Mouse (Mus musculus): ENCODE measurements at regions not wholly inside any gene's neighbourhood (a gene's known extent, or its start where the extent isn't known, plus 50 kb on each side); places are given as distances from the start of the nearest gene placed in this dataset.

DNA sequence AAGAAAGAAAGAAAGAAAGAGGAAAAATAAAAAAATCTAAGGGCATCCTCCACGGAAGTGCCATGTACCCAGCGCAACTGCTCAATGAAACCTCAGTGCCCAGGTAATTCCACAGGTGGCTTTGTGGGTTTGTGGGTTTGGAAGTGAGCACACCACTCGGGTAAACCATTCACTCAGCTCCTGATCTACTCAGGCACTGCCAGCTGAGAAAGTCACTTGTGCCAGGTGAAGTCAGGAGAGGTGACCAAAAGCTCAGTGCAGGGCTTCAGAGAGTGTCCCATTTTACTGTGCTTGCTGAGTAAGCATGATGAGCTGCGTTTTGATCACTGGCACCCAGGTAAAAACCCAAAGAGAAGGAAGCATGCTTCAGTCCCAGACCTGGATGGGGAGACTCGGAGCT is 260.5 kb upstream of the Maf start:
- ATAC-seq (ENCODE audit: insufficient read depth): no peak
- 57% methylated on average over 5 of the region's 5 CpGs for WGBS (ENCODE audit: insufficient replicate concordance)
- H3K36me3 ChIP-seq (replicated peaks): no peaks in the 10 kb centered on the region
- H3K9me3 ChIP-seq (replicated peaks): no peaks in the 10 kb centered on the region
- no peak overlapping the region for H3K27ac ChIP-seq (replicated peaks)
- H3K4me2 ChIP-seq: no peak overlapping the region
- no peak overlapping the region for H3K4me3 ChIP-seq (replicated peaks)
- no peaks in the 10 kb centered on the region for H3K4me1 ChIP-seq (replicated peaks)
- H3K27me3 ChIP-seq: no peaks in the 10 kb centered on the region
- H3K9ac ChIP-seq: no peak overlapping the region

DNA sequence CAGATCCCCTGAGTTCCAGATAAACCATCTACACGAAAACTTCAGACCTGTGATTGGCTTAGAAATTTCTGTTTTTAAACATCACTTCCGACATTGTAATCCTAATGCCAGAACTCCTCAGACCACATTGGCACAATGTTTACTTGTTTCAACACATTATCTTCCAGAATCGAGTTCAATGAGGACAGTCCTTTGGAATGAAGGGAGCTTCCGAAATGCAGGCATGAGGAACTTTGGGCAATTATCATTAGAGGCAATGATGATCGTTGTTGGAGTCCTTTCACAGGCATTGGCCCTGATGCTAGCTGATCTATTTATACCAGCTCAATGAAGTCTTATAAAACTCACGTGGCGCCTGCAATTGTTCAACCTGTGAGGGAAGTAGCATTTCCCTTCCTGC is 258.4 kb upstream of the Maf start:
- Histone ChIP-seq H3K9ac (no peak overlapping the region), H3K4me2 (no peak overlapping the region), H3K27ac (replicated peaks) (no peak overlapping the region), H3K9me3 (replicated peaks) (no peaks in the 10 kb centered on the region), H3K36me3 (replicated peaks) (no peaks in the 10 kb centered on the region), H3K4me1 (replicated peaks) (no peaks in the 10 kb centered on the region), H3K4me3 (replicated peaks) (no peak overlapping the region), H3K27me3 (no peaks in the 10 kb centered on the region)
- ATAC-seq (ENCODE audit: insufficient read depth): no peak
- 58% methylated on average over 7 of the region's 7 CpGs for WGBS (ENCODE audit: insufficient replicate concordance)

DNA sequence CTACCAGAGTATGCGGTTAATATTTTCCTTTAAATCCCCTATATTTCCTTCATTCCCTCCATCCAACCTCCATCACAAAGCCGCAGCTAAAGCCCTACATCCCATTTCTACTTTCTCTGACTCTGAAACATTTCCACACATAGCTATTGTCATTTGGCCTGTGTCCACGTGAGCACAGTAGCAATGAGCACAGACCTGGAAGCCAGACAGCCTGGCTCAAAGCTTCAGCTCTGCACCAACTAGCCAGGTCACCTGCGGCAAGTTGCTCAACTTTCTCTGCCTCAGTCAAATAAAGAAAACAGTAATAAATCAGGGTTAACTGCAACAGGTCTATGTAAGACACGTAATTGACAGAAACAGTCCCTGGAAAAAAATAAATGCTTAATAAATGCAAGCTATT is 247.8 kb upstream of the Maf start:
- Histone ChIP-seq H3K4me3 (replicated peaks) (no peak overlapping the region), H3K4me1 (replicated peaks) (no peaks in the 10 kb centered on the region), H3K9ac (no peak overlapping the region), H3K27ac (replicated peaks) (no peak overlapping the region), H3K36me3 (replicated peaks) (no peaks in the 10 kb centered on the region), H3K27me3 (no peaks in the 10 kb centered on the region), H3K9me3 (replicated peaks) (no peaks in the 10 kb centered on the region), H3K4me2 (no peak overlapping the region)
- ATAC-seq (ENCODE audit: insufficient read depth): no peak
- WGBS (ENCODE audit: insufficient replicate concordance): 65% methylated on average over 5 of the region's 5 CpGs

DNA sequence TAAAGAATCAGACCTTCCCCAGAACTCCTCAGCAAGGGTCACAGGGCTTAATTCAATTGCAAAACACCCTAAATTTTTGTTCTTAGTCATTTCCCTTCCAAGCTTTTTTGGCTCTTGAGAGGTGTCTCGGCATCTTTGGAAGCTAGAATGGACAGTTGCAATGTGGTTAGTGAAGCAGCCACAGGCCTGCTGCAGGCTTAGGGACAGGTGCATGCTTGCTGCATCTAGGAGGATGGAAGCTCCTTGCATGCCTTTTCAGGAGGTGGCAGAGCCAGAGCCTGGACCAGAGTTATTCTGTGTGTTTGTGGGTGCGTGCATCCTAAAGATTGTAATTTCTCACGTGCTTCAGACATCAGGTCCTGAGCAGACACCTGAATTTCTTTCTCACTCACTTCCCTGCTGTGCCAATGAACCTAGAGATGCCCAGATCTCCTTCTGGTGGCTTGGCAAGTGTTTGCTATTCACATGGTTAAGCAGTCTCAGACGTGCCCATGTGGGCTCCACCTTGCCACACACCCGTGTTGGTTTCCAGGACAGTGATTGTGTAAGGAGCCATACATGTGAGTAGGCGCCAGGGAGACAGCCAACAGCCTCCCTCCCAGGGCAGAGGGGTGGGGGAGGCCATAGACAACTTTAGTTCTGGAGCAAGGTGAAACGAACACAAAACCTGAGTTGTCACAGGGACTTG is 246.3 kb upstream of the Maf start:
- H3K9ac ChIP-seq: no peak overlapping the region
- no peaks in the 10 kb centered on the region for H3K36me3 ChIP-seq (replicated peaks)
- 59% methylated on average over 7 of the region's 7 CpGs for WGBS (ENCODE audit: insufficient replicate concordance)
- H3K4me2 ChIP-seq: no peak overlapping the region
- H3K4me1 ChIP-seq (replicated peaks): no peaks in the 10 kb centered on the region
- H3K4me3 ChIP-seq (replicated peaks): no peak overlapping the region
- H3K27ac ChIP-seq (replicated peaks): no peak overlapping the region
- H3K9me3 ChIP-seq (replicated peaks): no peaks in the 10 kb centered on the region
- H3K27me3 ChIP-seq: no peaks in the 10 kb centered on the region
- ATAC-seq (ENCODE audit: insufficient read depth): no peak

DNA sequence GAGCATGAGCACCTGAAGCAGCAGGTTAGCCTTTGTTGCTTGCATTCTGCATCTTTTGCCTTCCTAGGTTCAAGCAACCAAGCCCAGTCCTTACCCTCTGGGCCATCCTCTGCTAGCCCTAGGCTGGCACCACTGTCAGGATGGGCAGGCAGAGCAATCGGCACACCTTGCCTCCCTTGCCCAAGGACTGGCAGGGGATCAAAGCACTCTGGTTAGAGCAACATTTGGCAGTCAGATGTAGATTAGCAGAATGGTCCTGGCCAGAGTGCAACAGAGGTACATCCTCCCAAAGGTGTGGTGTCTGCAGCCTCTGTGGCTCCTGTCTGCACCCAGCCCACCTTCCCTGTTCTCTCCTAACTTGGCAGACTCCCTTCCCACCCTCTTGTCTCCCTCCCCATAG is 244.9 kb upstream of the Maf start:
- H3K4me1 ChIP-seq (replicated peaks): no peaks in the 10 kb centered on the region
- no peak overlapping the region for H3K9ac ChIP-seq
- H3K4me2 ChIP-seq: no peak overlapping the region
- no peak overlapping the region for H3K27ac ChIP-seq (replicated peaks)
- ATAC-seq (ENCODE audit: insufficient read depth): no peak
- no peaks in the 10 kb centered on the region for H3K36me3 ChIP-seq (replicated peaks)
- H3K4me3 ChIP-seq (replicated peaks): no peak overlapping the region
- WGBS (ENCODE audit: insufficient replicate concordance): 83% methylated on average over 1 of the region's 1 CpGs
- H3K9me3 ChIP-seq (replicated peaks): no peaks in the 10 kb centered on the region
- no peaks in the 10 kb centered on the region for H3K27me3 ChIP-seq

DNA sequence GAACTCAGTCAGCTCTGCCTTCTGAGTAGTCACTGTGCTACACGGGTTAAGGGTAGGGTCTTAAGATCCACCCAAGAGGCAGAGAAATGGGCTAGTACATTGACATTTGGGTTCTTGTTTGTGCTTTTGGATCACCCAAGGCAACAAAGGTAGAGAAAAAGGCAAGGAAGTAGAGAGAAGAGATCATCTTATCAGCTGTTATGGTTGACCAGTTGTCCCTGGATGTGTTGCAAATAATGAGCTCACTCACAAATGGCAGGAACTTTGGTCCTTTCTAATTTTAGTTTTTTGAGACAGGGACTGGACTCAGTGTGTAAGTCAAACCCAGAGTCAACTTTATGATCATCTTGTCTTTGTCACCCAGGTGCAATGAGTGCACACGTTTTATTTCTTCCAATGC is 241.3 kb upstream of the Maf start:
- Histone ChIP-seq H3K9me3 (replicated peaks) (no peaks in the 10 kb centered on the region), H3K36me3 (replicated peaks) (no peaks in the 10 kb centered on the region), H3K27me3 (no peaks in the 10 kb centered on the region), H3K4me3 (replicated peaks) (no peak overlapping the region), H3K9ac (no peak overlapping the region), H3K27ac (replicated peaks) (no peak overlapping the region), H3K4me1 (replicated peaks) (no peaks in the 10 kb centered on the region), H3K4me2 (no peak overlapping the region)
- 46% methylated on average over 2 of the region's 2 CpGs for WGBS (ENCODE audit: insufficient replicate concordance)
- ATAC-seq (ENCODE audit: insufficient read depth): no peak

DNA sequence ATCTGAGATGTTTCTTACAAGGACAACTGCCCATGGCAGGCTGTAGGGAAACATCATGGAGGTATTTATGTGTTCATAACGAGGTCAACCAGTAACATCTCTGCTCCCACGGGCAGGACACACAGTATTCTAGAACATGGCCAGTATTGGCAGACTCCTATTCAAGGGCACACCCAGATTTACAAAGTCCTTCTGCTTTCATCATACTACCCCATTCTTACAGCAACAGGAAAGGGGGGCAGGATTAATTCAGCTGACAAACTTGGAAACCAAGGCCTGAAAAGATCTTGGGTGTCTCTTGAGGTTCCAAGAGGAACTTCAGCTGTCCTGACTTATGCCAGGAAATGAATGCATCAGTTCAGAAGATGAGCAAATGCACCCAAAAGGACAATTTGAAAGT is 240.4 kb upstream of the Maf start:
- no peaks in the 10 kb centered on the region for H3K27me3 ChIP-seq
- no peaks in the 10 kb centered on the region for H3K36me3 ChIP-seq (replicated peaks)
- WGBS (ENCODE audit: insufficient replicate concordance): 54% methylated on average over 2 of the region's 2 CpGs
- ATAC-seq (ENCODE audit: insufficient read depth): no peak
- H3K4me1 ChIP-seq (replicated peaks): no peaks in the 10 kb centered on the region
- no peak overlapping the region for H3K4me3 ChIP-seq (replicated peaks)
- H3K27ac ChIP-seq (replicated peaks): no peak overlapping the region
- no peak overlapping the region for H3K9ac ChIP-seq
- no peak overlapping the region for H3K4me2 ChIP-seq
- no peaks in the 10 kb centered on the region for H3K9me3 ChIP-seq (replicated peaks)

DNA sequence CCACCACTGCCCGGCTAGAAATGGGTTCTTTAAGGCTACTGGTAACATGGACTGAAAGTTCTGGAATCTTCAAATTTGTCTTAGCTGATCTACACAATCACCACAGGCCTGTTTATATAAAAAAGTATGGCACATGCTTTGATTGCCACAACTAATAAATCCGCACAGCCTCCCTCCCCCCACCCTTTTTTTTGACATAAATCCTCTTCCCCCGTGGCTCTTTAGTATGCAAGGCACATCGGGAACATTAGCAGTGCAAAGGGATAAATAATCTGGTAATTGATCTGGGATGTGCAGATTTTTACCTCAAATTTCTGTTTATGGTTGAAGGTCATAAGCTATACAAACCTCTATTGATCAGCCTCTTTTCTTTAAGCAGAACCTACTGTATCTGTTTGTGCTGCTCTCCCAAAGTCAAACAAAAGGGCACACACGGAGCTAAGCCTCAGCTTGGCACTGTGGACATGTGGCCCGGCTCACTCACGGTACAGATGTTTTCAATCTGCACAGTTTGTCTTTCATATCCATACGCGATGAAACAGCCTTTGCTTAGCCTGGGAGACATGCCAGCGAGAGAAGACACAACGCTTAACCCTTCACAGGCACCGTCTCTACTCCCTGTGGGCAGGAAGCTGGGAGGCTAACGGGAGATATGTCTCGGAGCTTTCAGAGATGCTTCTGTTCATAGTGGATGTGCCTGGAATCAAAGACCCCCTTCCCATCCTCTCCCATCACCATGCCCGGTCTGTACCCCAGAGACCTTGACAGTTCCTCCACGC is 235.3 kb upstream of the Maf start:
- no peak overlapping the region for H3K4me2 ChIP-seq
- 57% methylated on average over 16 of the region's 16 CpGs for WGBS (ENCODE audit: insufficient replicate concordance)
- no peak overlapping the region for H3K27ac ChIP-seq (replicated peaks)
- H3K9ac ChIP-seq: no peak overlapping the region
- H3K4me3 ChIP-seq (replicated peaks): no peak overlapping the region
- no peak for ATAC-seq (ENCODE audit: insufficient read depth)
- H3K27me3 ChIP-seq: no peaks in the 10 kb centered on the region
- H3K36me3 ChIP-seq (replicated peaks): no peaks in the 10 kb centered on the region
- no peaks in the 10 kb centered on the region for H3K4me1 ChIP-seq (replicated peaks)
- H3K9me3 ChIP-seq (replicated peaks): no peaks in the 10 kb centered on the region

DNA sequence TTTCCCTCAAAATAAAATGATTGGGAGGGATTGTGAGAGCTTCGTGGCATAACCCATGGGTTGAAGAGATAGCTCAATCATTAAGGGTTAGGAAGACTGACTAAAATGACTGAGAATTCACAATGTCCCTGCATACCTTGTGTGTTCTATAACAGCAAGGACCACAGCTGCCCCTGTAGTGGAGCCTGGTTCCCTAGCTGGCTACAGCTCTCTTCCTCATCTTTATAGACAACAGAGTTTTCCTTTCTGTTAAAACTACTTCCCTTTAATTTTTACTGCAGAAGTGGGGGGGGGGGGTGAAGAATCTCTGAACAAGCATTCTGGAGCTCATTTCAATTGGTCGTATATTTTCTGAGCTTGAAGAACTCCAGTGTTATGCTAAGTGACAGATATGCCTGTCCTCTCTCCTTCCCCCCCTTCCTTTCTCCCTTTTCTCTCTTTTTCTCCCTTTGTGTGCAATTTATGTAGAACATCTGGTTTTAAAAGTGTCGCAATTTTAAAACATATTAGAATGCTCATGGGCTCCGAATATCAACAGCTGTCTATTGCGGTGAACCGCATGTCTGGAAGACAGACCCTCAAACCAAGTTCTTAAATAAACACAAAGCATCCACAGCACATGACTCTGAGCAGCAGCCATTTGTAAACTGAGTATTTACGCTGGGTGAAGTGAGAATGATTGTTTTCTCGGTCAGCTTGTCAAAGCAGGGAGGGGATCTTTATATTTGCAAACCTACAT is 222.0 kb upstream of the Maf start:
- H3K9me3 ChIP-seq (replicated peaks): no peaks in the 10 kb centered on the region
- H3K36me3 ChIP-seq (replicated peaks): no peaks in the 10 kb centered on the region
- no peak overlapping the region for H3K27ac ChIP-seq (replicated peaks)
- no peak for ATAC-seq (ENCODE audit: insufficient read depth)
- 47% methylated on average over 8 of the region's 8 CpGs for WGBS (ENCODE audit: insufficient replicate concordance)
- H3K4me1 ChIP-seq (replicated peaks): no peaks in the 10 kb centered on the region
- no peak overlapping the region for H3K9ac ChIP-seq
- no peak overlapping the region for H3K4me3 ChIP-seq (replicated peaks)
- no peak overlapping the region for H3K4me2 ChIP-seq
- H3K27me3 ChIP-seq: no peaks in the 10 kb centered on the region

DNA sequence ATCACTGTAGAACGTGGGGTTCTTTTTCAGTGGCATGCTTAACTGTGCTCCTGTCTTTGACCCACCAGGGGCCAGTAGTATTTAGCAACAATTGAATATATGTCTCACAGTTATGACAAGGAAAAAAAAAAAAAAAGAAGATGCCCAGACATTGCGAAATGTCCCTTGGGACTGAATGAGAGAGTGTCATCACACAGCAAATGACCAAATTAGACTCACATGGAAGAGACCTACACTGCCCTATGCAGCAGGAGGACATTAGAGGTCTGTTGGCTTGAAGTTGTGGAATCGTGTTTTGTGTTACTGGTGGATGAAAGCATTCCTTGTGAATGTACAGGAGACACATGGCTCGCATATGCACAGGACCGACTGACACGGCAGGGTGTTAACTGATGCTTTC is 214.3 kb upstream of the Maf start:
- ATAC-seq (ENCODE audit: insufficient read depth): no peak
- H3K27me3 ChIP-seq: no peaks in the 10 kb centered on the region
- H3K4me3 ChIP-seq (replicated peaks): no peak overlapping the region
- no peaks in the 10 kb centered on the region for H3K4me1 ChIP-seq (replicated peaks)
- no peak overlapping the region for H3K4me2 ChIP-seq
- H3K9ac ChIP-seq: no peak overlapping the region
- H3K9me3 ChIP-seq (replicated peaks): no peaks in the 10 kb centered on the region
- no peaks in the 10 kb centered on the region for H3K36me3 ChIP-seq (replicated peaks)
- no peak overlapping the region for H3K27ac ChIP-seq (replicated peaks)
- 68% methylated on average over 6 of the region's 6 CpGs for WGBS (ENCODE audit: insufficient replicate concordance)

DNA sequence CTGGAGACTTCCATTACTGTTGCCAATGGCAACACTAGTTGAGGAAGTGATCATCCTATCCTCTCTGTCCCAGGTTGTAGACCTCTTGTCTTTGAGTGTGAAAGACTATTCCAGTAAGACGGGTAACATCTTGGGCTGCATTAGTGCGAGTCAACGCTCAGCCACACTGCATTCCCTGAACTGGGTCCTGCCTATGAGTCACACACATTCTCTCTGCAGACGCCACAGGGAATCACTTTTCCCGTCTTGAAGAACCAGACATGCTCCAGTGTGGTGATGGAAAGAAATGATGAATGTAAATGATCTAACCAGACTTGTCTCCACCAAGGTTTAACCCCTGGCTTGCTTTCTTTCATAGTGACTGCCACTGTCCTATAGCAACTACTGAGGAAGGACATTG is 199.1 kb upstream of the Maf start:
- Histone ChIP-seq H3K4me3 (replicated peaks) (no peak overlapping the region), H3K27me3 (no peaks in the 10 kb centered on the region), H3K9ac (no peak overlapping the region), H3K36me3 (replicated peaks) (no peaks in the 10 kb centered on the region), H3K9me3 (replicated peaks) (no peaks in the 10 kb centered on the region), H3K4me1 (replicated peaks) (no peaks in the 10 kb centered on the region), H3K4me2 (no peak overlapping the region), H3K27ac (replicated peaks) (no peak overlapping the region)
- 64% methylated on average over 5 of the region's 5 CpGs for WGBS (ENCODE audit: insufficient replicate concordance)
- no peak for ATAC-seq (ENCODE audit: insufficient read depth)

All from liver, embryonic 15.5 days (tissue).